Mouse (Mus musculus) MEL (cell line): Measurements from ENCODE around the gene Ceacam1. TPM values are rescaled to one million over a fixed set of nuclear protein-coding genes. Genes with fewer than 3 reads are reported as not detected.

Source experiments
- DNase-seq: peaks from one replicate; pipeline ENCODE4 v3.0.0; 2011; ENCODE audit warnings: low read depth, low spot score
- H3K27ac ChIP-seq: 2 replicates; pipeline ENCODE4 v1.5.1; 2012; ENCODE audit warnings: low read depth, mild to moderate bottlenecking, control low read depth, low read length, moderate library complexity; ENCODE audit not compliant: control insufficient read depth
- H3K27me3 ChIP-seq, 2 experiments: fragments of 150-350 bp in 1 of 2; sonication (generic) in 1 of 2; 2 replicates each; pipeline ENCODE4 v1.6.1; 2012; ENCODE audit warnings: low read length in 2 of 2, mild to moderate bottlenecking in 2 of 2, improper control_type of control experiment in 1 of 2, moderate library complexity in 1 of 2; ENCODE audit not compliant: insufficient read depth in 2 of 2, control insufficient read depth in 1 of 2
- H3K36me3 ChIP-seq, 2 experiments: 2 replicates each; pipeline ENCODE4 v1.6.1; 2012 to 2014; ENCODE audit warnings: low read length in 2 of 2, improper control_type of control experiment in 1 of 2, inconsistent platforms in 1 of 2, mild to moderate bottlenecking in 1 of 2; ENCODE audit not compliant: insufficient read depth in 2 of 2, control insufficient read depth in 1 of 2
- H3K4me1 ChIP-seq, 2 experiments: fragments of 150-350 bp in 1 of 2; sonication (generic) in 1 of 2; 2 replicates each; pipeline ENCODE4 v1.6.1; 2012; ENCODE audit warnings: low read length in 2 of 2, improper control_type of control experiment in 1 of 2, mild to moderate bottlenecking in 1 of 2; ENCODE audit not compliant: insufficient read depth in 2 of 2, control insufficient read depth in 1 of 2
- H3K4me3 ChIP-seq, 2 experiments: fragments of 150-350 bp in 1 of 2; sonication (generic) in 1 of 2; 2 replicates each; pipeline ENCODE4 v1.5.1; 2012; ENCODE audit warnings: low read depth in 2 of 2, low read length in 2 of 2, mild to moderate bottlenecking in 2 of 2, moderate library complexity in 2 of 2, control low read depth in 1 of 2, improper control_type of control experiment in 1 of 2; ENCODE audit not compliant: control insufficient read depth in 1 of 2, insufficient read depth in 1 of 2
- H3K79me2 ChIP-seq: 2 replicates; pipeline ENCODE4 v1.6.1; 2012; ENCODE audit warnings: mild to moderate bottlenecking, low read length, moderate library complexity; ENCODE audit not compliant: control insufficient read depth, poor library complexity, insufficient read depth
- H3K9ac ChIP-seq: 2 replicates; pipeline ENCODE4 v1.6.1; 2012; ENCODE audit warnings: low read depth, mild to moderate bottlenecking, control low read depth, low read length, moderate library complexity; ENCODE audit not compliant: control insufficient read depth, poor library complexity, severe bottlenecking
- H3K9me3 ChIP-seq: fragments of 150-350 bp; sonication (generic); replicated peaks from 2 replicates; pipeline ENCODE4 v1.6.1; 2012; ENCODE audit warnings: mild to moderate bottlenecking, low read length, improper control_type of control experiment, moderate library complexity; ENCODE audit not compliant: insufficient read depth
- EP300 ChIP-seq, 2 experiments: IDR thresholded peaks; 2 replicates each; pipeline ENCODE4 v1.6.1; 2011; ENCODE audit warnings: improper control_type of control experiment in 2 of 2, low read length in 2 of 2, low read depth in 1 of 2, mild to moderate bottlenecking in 1 of 2
- MXI1 ChIP-seq: IDR thresholded peaks from 2 replicates; pipeline ENCODE4 v1.6.1; 2011; ENCODE audit warnings: mild to moderate bottlenecking, low read depth, low read length, improper control_type of control experiment
- TBP ChIP-seq: IDR thresholded peaks from 2 replicates; pipeline ENCODE4 v1.8.0; 2011; ENCODE audit warnings: low read depth, low read length, improper control_type of control experiment
- USF2 ChIP-seq, 2 experiments: IDR thresholded peaks; 2 replicates each; pipeline ENCODE4 v1.6.1; 2011 to 2012; ENCODE audit warnings: improper control_type of control experiment in 2 of 2, low read length in 2 of 2, borderline replicate concordance in 1 of 2, inconsistent platforms in 1 of 2, low read depth in 1 of 2, mild to moderate bottlenecking in 1 of 2; ENCODE audit not compliant: insufficient read depth in 1 of 2
- ZNF384 ChIP-seq: IDR thresholded peaks from 2 replicates; pipeline ENCODE4 v1.6.1; 2012; ENCODE audit warnings: low read depth, mild to moderate bottlenecking, inconsistent platforms, low read length, improper control_type of control experiment
- polyA plus RNA-seq, 2 experiments: library from polyadenylated mRNA; stranded (reverse) in 1 of 2; unstranded in 1 of 2; fragments of >175 nt in 1 of 2; fragments of >200 nt in 1 of 2; gene quantifications; 2 replicates each; pipeline versions ENCODE4 v1.2.1 to v1.2.4; 2012; ENCODE audit warnings: low replicate concordance in 2 of 2, low read depth in 1 of 2; ENCODE audit not compliant: insufficient read length in 2 of 2, insufficient read depth in 1 of 2, missing spikeins in 1 of 2
- total RNA-seq: library from RNA; depleted of rRNA; stranded (reverse); fragments of 300-350 nt; gene quantifications from 2 replicates; pipeline ENCODE4 v1.2.3, GENCODE M21; 2012; rRNA removed

Gene Ceacam1
- total and polyA plus RNA-seq, 3 experiments: 0.27 to 1.5 TPM; not detected in 1

- H3K4me3 ChIP-seq: no peak overlapping the region
- no peak for TF ChIP-seq TBP
- TF ChIP-seq ZNF384: no peak
- TF ChIP-seq MXI1: no peak
- TF ChIP-seq USF2 (IDR thresholded peaks at IDR 0.05; ENCODE audit: borderline replicate concordance in 1 of 2, insufficient read depth in 1 of 2, low read depth in 1 of 2, low read length in 2 of 2): no peak
- TF ChIP-seq EP300 (IDR thresholded peaks at IDR 0.05; ENCODE audit: low read depth in 1 of 2, low read length in 2 of 2): no peak
- TF ChIP-seq, all 39 proteins: peak for 0
- no peak overlapping the region for H3K27ac ChIP-seq
- H3K9me3 ChIP-seq: no peaks in the 10 kb centered on the region
- H3K9ac ChIP-seq: no peak overlapping the region
- no peak for DNase-seq
- H3K4me1 ChIP-seq: no peaks in the 10 kb centered on the region
- no peaks in the 10 kb centered on the region for H3K27me3 ChIP-seq
- H3K79me2 ChIP-seq: no peaks in the 10 kb centered on the region
- H3K36me3 ChIP-seq: no peaks in the 10 kb centered on the region
Measured at GRCm38 (mm10) chr7:25411861-25412260, 65.5 kb downstream of the Ceacam1 start.

Other genes with a start within 250 kb of the Ceacam1 start
- gene Gsk3a, start 239.8 kb downstream of the Ceacam1 start, total RNA-seq: 59.8 and 61.5 TPM in 2 replicates
- 100 to 1,000 TPM in 1 of 2 experiments, 10 to 100 TPM in 1; 86.6 to 149 TPM for gene Gsk3a, start 239.8 kb downstream of the Ceacam1 start, polyA plus RNA-seq
- 18.4 and 24.6 TPM in 2 replicates for gene Erf, start 226.8 kb downstream of the Ceacam1 start, total RNA-seq
- gene Erf, start 226.8 kb downstream of the Ceacam1 start, polyA plus RNA-seq: 10 to 100 TPM in 1 of 2 experiments, not detected in 1; 33.2 TPM
- 56.6 and 57.2 TPM in 2 replicates for gene Cic, start 209.9 kb downstream of the Ceacam1 start, total RNA-seq
- 100 to 1,000 TPM; 157 TPM for gene Cic, start 209.9 kb downstream of the Ceacam1 start, polyA plus RNA-seq
- gene Pafah1b3, start 179.6 kb downstream of the Ceacam1 start, total RNA-seq: 85.1 and 85.6 TPM in 2 replicates
- gene Pafah1b3, start 179.6 kb downstream of the Ceacam1 start, polyA plus RNA-seq: 100 to 1,000 TPM; 110 to 180 TPM
- not detected in 2 replicates for gene Prr19, start 176.2 kb downstream of the Ceacam1 start, total RNA-seq
- under 1 TPM in 1 of 2 experiments, not detected in 1; 0.11 TPM for gene Prr19, start 176.2 kb downstream of the Ceacam1 start, polyA plus RNA-seq
- not detected in 2 replicates for gene Tmem145, start 171.5 kb downstream of the Ceacam1 start, total RNA-seq
- gene Tmem145, start 171.5 kb downstream of the Ceacam1 start, polyA plus RNA-seq: not detected
- gene Megf8, start 160.4 kb downstream of the Ceacam1 start, total RNA-seq: 12.7 and 13.1 TPM in 2 replicates
- 10 to 100 TPM in 1 of 2 experiments, not detected in 1; 22.0 TPM for gene Megf8, start 160.4 kb downstream of the Ceacam1 start, polyA plus RNA-seq
- not detected in 2 replicates for gene Cnfn, start 107.9 kb downstream of the Ceacam1 start, total RNA-seq
- not detected for gene Cnfn, start 107.9 kb downstream of the Ceacam1 start, polyA plus RNA-seq
- 4.1 and 4.5 TPM in 2 replicates for gene Lipe, start 78.9 kb downstream of the Ceacam1 start, total RNA-seq
- 10 to 100 TPM in 1 of 2 experiments, not detected in 1; 15.4 TPM for gene Lipe, start 78.9 kb downstream of the Ceacam1 start, polyA plus RNA-seq
- gene Cxcl17, start 64.7 kb downstream of the Ceacam1 start, total RNA-seq: not detected in 2 replicates
- not detected for gene Cxcl17, start 64.7 kb downstream of the Ceacam1 start, polyA plus RNA-seq
- gene Ceacam2, start 62.3 kb upstream of the Ceacam1 start, total RNA-seq: 0.07 TPM in 1 of 2 replicates, not detected in the other
- under 1 TPM in 1 of 2 experiments, not detected in 1; 0.13 TPM for gene Ceacam2, start 62.3 kb upstream of the Ceacam1 start, polyA plus RNA-seq
- gene Erich4, start 138.3 kb upstream of the Ceacam1 start, total RNA-seq: not detected in 2 replicates
- not detected for gene Erich4, start 138.3 kb upstream of the Ceacam1 start, polyA plus RNA-seq
- gene Dmac2, start 141.8 kb upstream of the Ceacam1 start, total RNA-seq: 12.4 and 14.8 TPM in 2 replicates
- 10 to 100 TPM in 1 of 2 experiments, not detected in 1; 32.8 TPM for gene Dmac2, start 141.8 kb upstream of the Ceacam1 start, polyA plus RNA-seq
- 0.46 TPM in 2 replicates for gene B3gnt8, start 149.1 kb upstream of the Ceacam1 start, total RNA-seq
- gene B3gnt8, start 149.1 kb upstream of the Ceacam1 start, polyA plus RNA-seq: 1 to 10 TPM in 1 of 2 experiments, not detected in 1; 1.6 TPM
- gene Bckdha, start 181.4 kb upstream of the Ceacam1 start, total RNA-seq: 21.4 and 27.0 TPM in 2 replicates
- 10 to 100 TPM in 1 of 2 experiments, not detected in 1; 33.1 TPM for gene Bckdha, start 181.4 kb upstream of the Ceacam1 start, polyA plus RNA-seq
- gene Exosc5, start 181.6 kb upstream of the Ceacam1 start, total RNA-seq: 106 and 109 TPM in 2 replicates
- 100 to 1,000 TPM in 1 of 2 experiments, not detected in 1; 134 TPM for gene Exosc5, start 181.6 kb upstream of the Ceacam1 start, polyA plus RNA-seq
- gene Tmem91, start 197.6 kb upstream of the Ceacam1 start, total RNA-seq: 0.59 and 0.89 TPM in 2 replicates
- gene Tmem91, start 197.6 kb upstream of the Ceacam1 start, polyA plus RNA-seq: 1 to 10 TPM in 1 of 2 experiments, not detected in 1; 3.3 TPM
- gene B9d2, start 203.2 kb upstream of the Ceacam1 start, total RNA-seq: 70.4 TPM in 2 replicates
- gene B9d2, start 203.2 kb upstream of the Ceacam1 start, polyA plus RNA-seq: 100 to 1,000 TPM in 1 of 2 experiments, not detected in 1; 108 TPM
- 108 and 121 TPM in 2 replicates for gene Tgfb1, start 209.4 kb upstream of the Ceacam1 start, total RNA-seq
- 100 to 1,000 TPM; 164 to 489 TPM for gene Tgfb1, start 209.4 kb upstream of the Ceacam1 start, polyA plus RNA-seq
- gene Ccdc97, start 241.5 kb upstream of the Ceacam1 start, total RNA-seq: 8.0 and 8.4 TPM in 2 replicates
- 10 to 100 TPM in 1 of 2 experiments, not detected in 1; 39.7 TPM for gene Ccdc97, start 241.5 kb upstream of the Ceacam1 start, polyA plus RNA-seq